Mouse (Mus musculus) monocyte, adult 2 months (primary cell): Measurements from ENCODE around the gene Cbx6.
A peak's percentile ranks its signal among the peaks of the same experiment; 100 is the strongest.

Experiments used
- DNase-seq, 2 experiments: peaks; one replicate each; pipeline ENCODE4 v3.0.0; 2022; ENCODE audit warnings: low spot score in 2 of 2, low read depth in 1 of 2

Gene Cbx6

DNA sequence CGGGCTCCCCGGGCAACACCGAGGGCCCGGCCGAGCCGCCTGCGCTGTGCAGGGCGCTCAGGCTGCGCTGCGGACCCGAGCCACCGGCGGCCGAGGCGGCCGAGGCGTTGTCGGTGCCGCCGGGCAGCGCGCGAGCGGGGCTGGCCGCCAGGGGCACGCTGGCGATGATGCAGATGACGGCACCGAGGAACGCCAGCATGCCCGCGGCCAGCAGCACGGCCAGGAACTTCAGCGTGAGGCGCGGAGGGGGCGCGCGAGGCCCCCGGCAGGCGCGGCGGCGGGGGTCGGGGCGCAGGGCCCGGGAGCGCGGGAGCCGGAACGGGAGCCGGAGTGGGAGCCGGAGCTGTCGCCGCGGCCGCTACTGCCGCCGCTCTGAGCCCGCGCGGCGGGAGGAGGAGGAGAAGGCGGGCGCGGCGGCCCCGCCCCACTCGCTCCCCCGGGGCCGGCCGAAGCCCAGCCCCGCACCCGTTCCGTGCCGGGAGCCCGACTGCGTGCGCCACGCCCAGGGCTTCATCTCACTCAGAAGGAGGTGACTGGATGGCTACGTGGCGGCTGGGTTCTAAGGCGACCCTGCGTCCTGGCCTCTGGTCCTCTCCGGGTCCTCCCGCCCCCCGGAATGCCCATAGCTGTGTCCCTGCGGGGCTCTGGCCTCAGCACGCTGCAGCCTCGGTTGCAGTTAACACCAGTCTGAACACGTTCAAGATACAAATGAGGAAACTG, 30.0 kb downstream of the Cbx6 start, which contains the start of gene Nptxr:
Nptxr (minus strand) TSS at position 415 of the 720 bp plus-strand sequence.
- no peak for DNase-seq

DNA sequence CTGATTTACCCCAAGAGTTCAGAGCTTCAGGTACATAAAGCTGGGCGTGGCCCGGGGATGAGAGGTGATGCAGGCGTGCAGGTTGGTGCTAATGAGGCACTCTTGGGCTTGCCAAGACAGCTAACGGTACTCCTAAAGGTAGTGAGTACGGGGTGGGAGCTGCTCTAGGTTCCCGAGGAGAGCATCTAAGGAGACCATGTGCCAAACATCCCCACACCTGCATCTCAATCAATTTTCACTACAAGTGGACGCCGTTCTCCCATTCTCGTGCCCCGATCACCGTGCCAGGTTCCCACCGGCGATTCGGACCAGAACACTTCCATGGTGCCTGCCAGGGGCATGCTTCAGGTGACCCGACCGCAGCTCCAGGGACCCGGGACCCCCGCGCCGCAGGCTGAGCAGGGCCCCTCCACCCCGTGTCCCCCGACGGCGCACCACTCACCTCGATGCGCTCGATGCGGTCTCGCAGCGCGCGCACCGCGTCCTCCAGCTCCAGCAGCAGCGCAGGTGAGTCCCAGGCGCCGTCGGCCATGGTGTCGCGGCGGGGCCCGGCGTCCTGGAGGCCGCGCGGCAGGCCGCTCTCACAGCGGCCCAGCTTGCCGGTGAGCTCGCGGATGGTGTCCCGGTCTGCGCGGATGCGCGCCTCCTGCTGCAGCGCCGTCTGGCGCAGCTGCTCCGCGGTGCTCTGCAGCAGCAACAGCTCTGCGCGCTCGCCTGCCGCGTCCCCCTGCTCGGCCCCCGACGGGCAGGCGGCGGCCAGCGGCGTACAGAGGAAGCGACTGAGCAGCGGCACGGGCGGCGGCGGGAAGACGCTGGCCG, 30.7 kb downstream of the Cbx6 start:
- no peak for DNase-seq

- no peak for DNase-seq
Measured at GRCm38 (mm10) chr15:79802304-79802703, 32.2 kb downstream of the Cbx6 start.

DNA sequence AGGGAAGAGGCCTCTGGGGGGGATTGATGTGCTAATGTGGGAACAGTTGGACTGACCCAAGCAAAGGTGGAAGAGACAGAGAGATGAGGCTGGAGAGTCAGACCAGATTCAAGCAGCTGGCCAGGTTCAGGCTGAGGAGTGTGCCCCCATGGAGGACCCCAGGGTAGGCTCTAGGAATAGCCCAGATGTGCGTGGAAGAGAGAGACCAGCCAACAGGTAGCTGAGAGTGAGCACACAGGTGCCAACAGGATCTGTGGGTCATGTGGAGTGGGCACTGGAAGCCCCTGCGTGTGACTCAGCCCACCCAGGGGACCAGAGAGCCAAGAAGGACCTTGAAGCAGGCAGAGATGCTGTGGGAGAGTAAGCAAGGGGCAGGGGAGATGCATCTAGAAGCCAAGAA, 32.8 kb downstream of the Cbx6 start:
- DNase-seq: no peak

DNA sequence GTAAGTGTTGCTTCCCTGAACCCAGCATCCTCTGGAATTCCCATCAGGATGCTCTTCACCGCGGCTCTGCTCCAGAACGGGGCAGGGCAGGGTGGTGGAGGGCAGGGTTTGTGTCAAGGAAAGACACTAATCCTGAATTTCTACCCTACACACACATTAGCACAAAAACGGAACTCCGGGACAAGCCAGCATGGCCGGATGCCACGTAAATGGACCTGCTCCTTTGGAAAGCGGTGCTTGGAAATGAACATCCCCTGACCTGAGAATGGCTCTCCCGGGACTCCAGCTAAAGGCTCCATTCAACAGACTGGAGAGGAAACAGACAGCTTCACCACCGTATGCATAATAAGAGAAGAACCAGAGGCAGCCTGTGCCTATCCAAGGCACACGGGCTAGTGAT, 33.8 kb downstream of the Cbx6 start:
- DNase-seq: no peak

GRCm38 (mm10) chr15:79798591-79798990, 35.9 kb downstream of the Cbx6 start:
- no peak for DNase-seq

DNA sequence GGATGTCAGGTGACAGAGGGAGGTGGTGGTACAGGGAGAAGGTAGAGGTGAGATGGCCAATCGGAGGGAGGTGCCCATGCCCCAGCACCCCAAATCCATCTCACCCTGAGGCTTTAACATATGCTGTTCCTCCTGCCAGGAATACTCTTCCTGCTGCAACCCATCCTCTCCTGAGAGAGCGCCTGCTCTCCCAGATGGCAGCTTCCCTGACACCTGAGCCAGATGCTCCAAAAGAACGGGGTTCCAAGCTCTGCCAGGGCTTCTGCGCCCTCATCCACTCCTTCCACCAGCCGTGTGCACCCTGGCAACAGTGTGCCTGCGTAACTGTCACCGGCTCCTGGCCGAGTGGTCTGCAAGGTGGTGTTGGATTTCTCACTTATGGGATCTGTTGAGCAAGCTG, 36.8 kb downstream of the Cbx6 start:
- DNase-seq: no peak

DNA sequence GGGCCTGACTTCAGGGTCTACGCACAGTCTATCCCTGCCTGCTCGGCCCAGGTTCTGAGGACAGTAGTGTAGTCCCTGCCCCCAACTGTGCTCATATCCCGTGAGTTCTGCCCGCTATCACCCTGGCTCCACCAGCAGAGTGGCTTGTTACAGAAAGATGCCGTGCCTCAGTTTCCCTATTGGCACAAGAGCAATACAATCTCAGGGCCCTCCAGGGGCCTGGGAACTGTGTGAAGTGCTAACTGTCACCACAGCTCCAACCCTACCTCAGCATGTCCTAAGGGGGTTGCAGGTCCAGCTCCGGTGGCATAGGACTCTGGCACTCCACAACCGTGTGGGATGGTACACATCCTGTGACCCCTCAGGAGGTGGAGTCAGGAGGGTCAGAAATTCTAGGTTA, 37.4 kb downstream of the Cbx6 start:
- no peak for DNase-seq

DNA sequence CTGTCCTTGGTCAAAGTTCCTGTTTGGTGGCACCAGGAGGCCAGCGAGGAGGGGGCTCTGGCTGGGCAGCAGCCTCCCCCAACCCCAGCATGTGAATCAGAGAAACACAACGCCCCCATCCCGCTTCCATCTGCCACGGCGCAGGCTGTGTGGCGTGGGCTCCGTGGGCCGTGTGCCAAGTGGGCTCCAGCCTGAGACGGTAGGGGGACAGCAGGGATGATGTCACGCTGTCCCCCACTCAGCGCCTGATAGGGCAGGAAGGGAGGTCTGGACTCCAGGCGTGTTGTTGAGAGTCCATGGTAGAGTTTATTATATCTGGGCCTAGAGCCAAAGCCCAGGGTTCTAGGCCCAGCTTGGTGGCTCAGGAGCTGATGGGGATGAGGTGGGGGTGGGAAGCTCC, 38.2 kb downstream of the Cbx6 start:
- no peak for DNase-seq

- no peak for DNase-seq
Measured at GRCm38 (mm10) chr15:79794173-79794572, 40.3 kb downstream of the Cbx6 start.

- no peak for DNase-seq
Measured at GRCm38 (mm10) chr15:79793076-79793475, 41.4 kb downstream of the Cbx6 start.

GRCm38 (mm10) chr15:79792455-79792854, 42.0 kb downstream of the Cbx6 start:
- DNase-seq: no peak

GRCm38 (mm10) chr15:79791502-79791901, 43.0 kb downstream of the Cbx6 start:
- DNase-seq: peak in 1 of 2 experiments; percentile 18

DNA sequence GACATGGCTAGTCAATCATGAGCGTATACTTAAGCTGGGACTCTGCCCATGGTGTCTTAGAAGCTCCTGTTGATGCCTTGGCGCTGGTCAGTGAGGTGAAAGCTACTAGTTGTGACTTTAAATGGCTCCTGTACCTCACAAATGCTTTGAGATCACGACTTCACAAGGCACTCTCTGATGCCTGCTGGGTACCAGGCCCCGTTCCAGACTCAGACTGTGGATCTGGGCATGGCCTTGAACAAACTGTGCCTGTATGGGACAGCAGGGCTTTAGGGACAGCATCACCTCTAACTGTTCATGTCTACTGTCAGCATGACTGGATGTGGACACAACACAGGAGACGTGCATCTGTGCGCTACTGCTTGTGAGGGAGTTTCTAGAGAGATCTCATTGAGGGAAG, 43.6 kb downstream of the Cbx6 start:
- no peak for DNase-seq

GRCm38 (mm10) chr15:79790111-79790510, 44.4 kb downstream of the Cbx6 start:
- DNase-seq: no peak

- no peak for DNase-seq
Measured at GRCm38 (mm10) chr15:79787815-79788214, 46.7 kb downstream of the Cbx6 start.

- DNase-seq: no peak
Measured at GRCm38 (mm10) chr15:79785056-79785455, 49.4 kb downstream of the Cbx6 start.

GRCm38 (mm10) chr15:79777749-79778148, 56.7 kb downstream of the Cbx6 start, which contains the start of gene Dnal4:
Gene Dnal4 (minus strand): TSS chr15:79777849.
- DNase-seq: no peak

- DNase-seq: no peak
Measured at GRCm38 (mm10) chr15:79775662-79776061, 58.8 kb downstream of the Cbx6 start.

DNA sequence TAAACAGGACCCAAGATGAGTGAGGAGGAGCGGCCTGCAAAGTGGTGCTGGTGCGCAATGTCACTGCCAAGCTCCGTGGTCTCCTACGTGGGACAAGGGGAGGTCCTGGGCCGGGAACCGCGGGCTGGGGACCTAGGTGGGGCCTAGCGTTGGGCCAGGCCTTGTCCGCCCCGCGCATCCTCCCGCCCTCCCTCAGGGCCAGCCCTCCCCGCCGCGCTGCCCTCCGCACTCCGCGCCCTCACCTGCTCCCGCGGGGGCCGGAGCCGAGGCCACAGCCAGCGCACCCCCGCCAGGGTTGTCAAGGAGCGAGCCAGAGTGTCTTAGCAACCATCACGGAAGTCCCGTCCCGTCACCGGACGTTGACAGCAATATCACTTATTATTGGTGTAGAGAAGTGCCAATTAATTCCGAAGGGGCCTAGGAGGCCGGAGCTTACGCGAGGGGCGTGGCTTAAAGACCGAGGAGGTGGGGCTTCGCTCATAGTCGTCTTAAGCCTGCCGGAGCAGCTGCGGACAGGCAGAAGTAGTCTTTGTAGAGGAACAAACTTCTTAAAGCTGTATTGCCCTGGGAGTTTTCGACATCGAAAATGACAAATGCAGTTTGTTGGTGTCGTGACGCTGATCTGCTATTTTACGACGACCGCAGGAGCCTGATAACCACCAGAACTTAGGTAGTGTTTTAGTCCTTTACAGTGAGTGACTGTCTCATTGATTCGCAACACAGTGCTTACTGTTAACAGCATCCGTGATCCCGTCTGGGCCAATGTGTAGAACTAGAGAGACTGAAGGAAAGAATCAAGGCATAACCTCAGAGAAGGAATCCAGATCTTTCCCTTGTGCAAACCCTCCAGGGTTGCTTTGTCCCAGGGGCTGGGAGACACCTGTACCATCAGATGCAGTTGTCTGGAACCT, 60.1 kb downstream of the Cbx6 start:
- DNase-seq: peak; percentile 94 to 95
